Mouse (Mus musculus) urinary bladder, adult 18-20 months (tissue): ENCODE results near the gene Stk11.

ENCODE experiments used
- DNase-seq, 2 experiments: peaks; one replicate each; pipeline ENCODE4 v3.0.0; 2022; ENCODE audit warnings: low spot score in 2 of 2, mixed read lengths in 2 of 2

The Stk11 gene

DNA sequence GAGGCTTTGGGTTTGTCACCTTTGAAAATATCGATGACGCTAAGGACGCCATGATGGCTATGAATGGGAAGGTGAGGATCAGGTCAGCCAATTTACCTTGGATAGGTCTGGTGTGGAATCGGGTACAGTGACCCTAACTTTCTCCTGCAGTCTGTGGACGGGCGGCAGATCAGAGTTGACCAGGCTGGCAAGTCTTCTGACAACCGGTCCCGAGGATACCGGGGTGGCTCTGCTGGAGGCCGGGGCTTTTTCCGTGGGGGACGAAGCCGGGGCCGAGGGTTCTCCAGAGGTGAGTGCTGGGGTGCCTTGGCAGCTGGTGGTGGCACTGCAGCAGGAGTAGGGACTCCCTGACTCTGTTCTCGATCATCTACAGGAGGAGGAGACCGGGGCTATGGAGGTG, 54.4 kb downstream of the Stk11 start:
- no peak for DNase-seq

DNA sequence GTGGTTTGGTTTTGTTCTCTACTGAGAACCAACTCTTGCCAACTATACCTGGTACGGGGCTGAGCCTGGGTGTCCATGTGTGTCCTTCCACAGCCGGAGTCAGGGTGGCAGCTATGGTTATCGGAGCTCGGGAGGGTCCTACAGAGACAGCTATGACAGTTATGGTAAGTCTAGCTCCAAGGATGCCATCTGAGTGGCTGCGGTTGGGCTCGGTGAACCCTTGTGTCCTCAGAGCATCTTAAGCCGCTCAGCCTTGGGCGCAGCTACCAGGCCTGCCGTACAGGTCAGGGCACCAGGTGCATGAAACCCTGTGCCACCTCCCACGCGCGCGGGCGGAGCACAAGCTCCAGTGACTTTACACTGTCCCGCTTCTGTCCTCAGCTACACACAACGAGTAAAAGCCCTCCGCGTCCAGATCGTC, 55.0 kb downstream of the Stk11 start:
- DNase-seq, result no peak

DNA sequence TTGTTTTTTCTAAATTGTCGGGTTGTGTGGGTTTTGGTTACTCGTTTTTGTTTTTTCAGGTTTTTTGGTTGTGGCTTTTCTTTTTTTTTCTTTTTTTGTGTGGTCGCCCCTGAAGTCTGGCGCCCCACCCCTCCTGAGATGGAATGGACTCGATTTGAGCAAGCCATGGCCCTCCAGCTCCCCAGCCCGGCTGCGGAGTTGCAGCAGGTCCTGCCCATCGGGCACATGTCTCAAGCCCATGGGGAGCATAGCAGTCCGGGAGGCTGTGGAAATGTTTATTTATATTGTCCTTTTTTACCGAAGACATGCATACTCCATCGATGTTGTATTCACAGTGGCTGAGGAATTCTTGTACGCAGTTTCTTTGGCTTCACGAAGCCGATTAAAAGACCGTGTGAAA, 55.6 kb downstream of the Stk11 start:
- DNase-seq, result no peak

DNA sequence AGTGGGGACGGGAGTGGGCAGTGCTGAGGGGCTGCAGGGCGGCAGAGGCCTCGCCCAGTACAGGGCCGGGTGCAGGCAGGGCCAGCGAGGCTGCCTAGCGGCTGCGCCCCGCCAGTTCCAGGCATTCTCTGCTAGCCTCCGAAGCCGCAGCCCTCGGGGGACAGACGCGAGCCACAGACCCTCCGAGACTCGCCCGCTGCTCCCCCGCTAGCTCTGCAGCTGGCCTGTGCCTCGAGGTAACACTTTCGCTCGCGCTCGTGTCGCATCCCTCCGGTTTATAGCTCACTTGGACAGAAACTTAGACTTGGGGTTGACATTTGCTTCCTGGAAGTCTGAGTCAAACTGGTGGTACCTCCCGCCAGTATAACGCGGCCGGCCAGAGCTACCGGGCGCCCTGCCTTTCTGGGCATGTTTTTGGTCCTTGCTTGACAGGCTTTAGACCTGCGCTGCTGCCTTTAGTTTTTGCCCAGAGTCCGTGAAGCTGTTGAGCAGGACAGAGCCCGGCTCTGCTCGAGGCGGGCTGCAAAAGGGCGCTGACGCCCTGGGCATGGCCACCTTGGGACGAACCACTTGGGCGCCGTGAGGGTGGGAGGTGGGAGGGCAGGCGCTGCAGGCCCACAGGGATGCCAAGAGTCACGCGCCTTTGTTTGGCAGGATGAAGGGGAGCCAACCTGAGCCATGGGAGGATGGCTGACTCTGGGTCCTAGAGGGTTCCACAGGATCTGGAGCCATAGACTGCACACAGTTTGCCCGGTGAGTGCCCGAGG, 56.3 kb downstream of the Stk11 start:
- DNase-seq, result no peak

DNA sequence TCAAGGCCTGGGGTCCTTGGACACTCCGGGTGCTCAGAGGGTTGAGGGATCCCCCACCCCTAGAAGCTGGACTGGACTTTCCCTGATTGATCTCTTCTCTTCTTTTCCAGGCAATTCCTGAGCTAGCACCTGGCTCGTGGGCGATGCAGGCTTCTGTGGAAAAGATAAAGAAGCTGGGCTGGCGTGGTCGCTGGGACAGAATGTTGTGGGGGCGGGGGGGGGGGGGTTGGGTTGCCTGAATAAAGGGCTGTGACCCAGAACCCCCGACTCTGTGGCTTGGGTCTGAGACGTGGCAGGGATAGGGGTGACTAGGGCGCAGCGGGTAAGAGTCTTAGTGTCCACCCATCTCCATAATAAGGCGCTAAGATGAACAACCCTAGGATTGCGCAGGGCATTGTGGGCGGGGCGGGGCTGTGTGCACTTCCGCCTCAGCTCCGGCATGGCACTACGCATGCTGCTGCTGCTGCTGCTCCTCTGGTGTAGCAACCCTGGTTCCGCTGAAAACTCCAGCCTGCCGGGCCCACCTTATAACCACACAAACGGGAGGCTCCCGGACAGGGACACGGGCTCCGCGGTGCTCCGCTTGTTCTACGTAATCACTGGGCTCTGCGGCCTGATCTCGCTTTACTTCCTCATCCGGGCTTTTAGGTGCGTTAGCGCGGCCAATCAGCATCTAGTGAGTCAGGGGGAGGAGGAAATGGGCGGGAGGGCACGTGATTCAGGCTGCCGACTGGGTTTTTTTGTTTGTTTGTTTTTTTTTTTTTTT, 57.1 kb downstream of the Stk11 start, which contains the start of gene 1600002K03Rik:
Gene 1600002K03Rik, plus strand, starts transcription at position 418 of the 766 bp plus-strand sequence.
- DNase-seq, result peak; percentile 83 to 93

DNA sequence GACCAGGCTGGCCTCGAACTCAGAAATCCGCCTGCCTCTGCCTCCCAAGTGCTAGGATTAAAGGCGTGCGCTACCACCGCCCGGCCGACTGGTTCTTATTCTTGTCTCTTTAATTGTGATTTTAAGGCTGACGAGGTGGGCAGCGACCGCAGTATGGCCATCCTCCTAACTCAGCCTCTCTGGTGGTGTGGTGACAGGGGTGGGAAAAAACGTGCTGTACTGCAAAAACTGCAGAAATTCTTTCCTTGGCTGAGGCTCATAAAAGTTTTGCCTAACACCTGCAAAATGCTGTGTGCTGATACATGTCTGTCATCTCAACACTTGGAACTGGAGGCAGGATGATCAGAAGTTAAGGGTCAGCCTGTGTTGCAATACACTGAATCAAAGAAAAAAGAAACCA, 57.8 kb downstream of the Stk11 start:
- DNase-seq, result no peak

DNA sequence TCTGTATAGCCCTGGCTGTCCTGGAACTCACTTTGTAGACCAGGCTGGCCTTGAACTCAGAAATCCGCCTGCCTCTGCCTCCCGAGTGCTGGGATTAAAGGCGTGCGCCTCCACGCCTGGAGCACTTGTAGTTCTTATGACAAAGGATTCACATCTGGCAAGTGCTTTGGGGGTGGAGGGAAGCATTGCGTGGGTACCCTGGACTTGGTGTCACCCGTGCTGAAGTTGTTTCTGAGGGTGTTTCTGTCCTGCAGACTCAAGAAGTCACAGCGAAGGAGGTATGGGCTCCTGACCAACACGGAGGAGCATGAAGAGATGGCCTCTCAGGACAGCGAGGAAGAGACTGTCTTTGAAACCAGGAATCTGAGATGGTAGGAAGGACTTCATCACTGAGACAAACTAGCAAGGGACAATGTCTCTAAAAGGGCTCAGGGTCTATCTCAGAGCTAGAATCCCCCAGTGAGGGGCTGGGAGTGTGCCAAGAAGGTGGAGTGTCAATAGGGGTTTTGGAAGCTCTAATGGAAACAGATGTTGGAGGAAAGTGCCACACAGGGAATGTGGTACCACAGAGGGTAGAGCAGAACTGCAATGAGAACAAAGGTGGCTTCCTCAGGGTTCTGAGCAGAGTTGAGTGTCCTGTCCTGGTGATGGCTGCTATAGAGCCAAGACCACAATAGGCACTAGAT, 58.5 kb downstream of the Stk11 start:
- no peak for DNase-seq

DNA sequence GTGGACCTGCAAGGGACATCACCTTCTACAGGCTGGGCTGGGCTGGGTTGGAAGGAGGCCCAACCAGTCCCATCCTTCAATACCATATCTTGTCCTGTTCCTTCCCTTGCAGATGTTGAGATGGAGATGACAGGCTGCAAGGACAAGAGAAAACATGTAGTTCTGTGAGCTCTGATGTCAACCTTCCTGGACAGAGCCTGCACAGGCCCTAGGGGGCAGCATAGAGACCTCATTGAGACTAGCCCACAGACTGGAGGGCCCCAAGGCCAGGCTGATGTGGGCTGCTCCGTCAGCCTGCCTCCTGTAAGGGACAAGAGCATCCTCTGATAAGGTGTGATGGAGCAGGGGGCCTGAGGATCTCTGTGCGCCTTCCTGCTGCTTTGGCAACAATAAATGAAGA, 59.1 kb downstream of the Stk11 start:
- no peak for DNase-seq

DNA sequence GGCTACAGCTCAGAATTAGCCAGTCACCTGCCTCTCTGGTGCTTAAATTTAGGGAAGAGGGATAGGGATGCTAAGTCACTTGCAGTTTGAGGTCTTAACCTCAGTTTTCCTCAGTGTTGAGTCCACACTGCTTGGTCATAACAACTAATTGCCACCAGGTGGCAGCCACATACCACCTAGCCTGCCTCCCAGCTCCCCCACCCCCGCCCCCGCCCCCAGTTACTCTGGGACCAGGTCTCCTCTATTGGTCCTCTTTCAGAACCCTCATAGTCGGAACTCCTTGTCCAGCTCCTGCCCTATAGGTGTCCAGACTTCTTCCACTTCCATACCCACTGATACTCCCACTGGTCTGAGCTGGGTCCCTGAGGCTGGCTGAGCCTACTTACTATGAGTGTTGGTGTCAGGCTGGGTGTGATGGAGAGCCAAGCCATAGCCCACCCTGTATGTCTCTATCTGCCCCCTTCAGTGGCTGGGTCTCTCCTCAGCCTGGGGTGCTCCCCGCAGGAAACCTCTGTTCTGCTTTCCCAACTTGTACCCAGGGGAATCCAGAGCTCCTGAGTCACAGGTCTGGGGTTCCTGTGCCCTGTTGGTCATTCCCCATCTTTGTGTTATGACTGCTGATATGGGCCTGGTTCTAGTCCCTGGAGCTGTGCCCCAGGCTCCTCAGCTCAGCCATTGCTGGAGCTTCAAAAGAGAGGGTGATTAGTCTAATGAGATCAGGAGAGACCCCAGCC, 60.1 kb downstream of the Stk11 start:
- no peak for DNase-seq

DNA sequence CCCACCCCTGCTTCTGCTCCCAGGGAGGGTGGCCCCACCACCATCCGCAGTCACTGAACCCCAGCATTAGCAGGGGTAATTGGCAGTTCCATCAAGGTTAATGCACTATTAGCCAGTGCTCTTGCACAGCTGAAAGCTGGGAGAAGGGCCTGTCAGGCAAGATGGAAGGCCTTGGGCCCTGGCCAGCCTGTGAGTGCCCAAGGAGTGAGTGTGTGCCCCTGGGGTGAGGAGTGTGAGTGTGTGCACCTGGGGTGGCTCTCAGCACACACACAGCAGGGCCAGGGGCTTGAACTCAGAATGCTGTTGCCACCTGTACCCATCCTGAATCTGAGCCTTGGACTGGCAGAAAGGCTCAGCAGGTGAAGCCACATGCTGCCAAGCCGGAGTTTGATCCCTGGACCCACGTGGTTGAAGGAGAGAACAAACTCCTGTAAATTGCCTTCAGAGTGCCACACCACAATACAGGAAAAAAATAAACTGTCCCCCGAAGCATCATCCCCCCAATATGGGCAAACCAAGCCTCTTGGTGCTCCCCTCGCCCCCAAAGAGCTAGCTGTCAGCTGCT, 60.7 kb downstream of the Stk11 start:
- no peak for DNase-seq

DNA sequence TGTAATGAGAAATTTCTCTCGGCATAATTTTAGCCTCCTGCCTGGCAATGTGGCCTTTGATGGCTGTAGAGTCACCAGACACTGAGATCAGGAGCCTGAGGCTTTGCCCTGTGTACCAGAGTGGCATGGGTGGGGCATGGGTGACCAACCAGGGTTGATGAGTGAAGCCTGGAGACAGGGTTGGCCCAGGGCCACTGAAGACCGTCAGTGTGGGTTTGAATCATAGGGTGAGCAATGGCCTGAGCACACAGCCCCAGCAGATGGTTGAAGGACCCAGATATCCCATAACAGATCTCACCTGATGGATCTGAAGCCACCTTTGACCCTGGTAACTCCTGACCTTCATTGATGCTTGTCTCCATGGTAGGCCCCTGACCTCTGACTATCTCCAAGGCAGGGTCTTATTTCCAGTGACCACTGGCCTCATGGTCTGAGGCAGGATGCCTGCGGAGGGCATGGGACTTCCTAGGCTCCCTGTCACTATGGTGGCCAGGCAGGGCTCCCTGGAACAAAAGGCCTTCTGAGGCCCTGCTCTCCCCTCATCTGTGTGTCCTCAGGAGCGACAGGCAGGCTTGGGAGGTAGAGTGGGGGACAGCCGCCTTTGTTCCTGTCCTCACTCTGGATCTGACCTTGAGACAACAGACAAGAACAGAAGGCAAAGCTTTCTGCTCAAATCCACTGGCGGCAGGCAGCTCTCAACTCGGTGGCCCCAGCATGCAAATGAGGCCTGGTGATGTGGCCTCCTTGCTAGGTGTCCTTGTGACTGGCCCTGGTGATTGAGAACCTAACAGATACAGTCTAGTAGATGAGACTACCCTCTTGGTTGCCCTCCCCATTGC, 62.1 kb downstream of the Stk11 start:
- DNase-seq, result no peak

DNA sequence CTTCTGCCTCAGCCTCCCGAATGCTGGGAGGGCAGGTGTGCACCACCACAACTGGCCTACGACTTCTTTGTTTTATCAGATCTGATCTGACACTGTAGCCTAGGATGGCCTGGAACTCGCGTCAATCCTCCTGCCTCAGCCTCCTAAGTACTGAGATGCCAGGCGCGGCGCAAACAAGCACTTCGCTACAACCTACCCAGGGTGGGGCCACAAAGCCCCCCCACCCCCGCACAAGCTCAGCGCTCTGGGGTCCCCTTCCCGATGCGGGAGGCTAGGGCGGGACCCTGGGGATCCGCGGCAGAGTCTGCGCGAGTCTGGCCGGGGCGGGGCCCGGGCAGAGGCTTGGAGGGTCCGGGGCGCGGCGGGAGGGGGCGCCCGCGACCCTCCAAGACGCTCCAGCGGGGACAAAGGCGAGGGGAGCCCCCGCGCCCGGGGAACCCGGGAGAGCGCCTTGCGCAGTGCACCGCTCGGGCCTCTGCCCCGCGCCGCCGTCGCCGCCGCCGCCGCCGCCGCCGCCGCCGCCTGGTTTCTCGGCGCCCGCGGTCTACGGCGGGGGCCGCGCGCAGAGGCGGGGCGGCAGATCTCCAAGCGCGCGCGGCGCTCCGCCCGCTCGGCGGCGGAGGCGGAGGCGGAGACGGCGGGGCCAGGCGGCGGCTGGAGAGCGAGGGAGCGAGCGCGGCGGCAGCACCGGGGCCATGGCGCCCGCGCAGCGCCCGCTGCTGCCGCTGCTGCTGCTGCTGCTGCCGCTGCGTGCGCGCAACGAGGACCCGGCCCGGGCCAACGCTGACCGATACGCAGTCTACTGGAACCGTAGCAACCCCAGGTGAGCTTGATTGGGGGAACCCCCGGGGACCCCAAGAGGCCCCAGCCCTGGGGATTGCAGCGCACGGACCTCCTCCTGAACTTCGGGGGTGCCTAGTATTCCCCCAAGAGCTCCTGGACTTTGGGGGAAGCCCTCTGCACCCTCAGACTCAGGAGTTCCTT, 63.8 kb downstream of the Stk11 start, which contains the start of gene Efna2:
Gene Efna2, plus strand, starts transcription at position 415 of the 984 bp plus-strand sequence.
- DNase-seq, result no peak
